Mouse (Mus musculus) midbrain, embryonic 16.5 days (tissue): ENCODE results near the gene Mrpl2. TPM values are rescaled to one million over a fixed set of nuclear protein-coding genes. Genes with fewer than 3 reads are reported as not detected.

Source experiments
- ATAC-seq: fragments of 200-750 bp; cut with Nextera tagmentation; 2 replicates; pipeline ENCODE4 v1.8.0; 2017; ENCODE audit warnings: moderate TSS enrichment
- H3K27ac ChIP-seq: fragments of 300-500 bp; sonication (generic); 2 replicates; pipeline ENCODE4 v1.5.1; 2014; ENCODE audit warnings: mild to moderate bottlenecking, low read length, mixed read lengths
- H3K27me3 ChIP-seq: fragments of 300-500 bp; sonication (generic); 2 replicates; pipeline ENCODE4 v1.6.1; 2014; ENCODE audit warnings: low read depth, low read length, mixed read lengths; ENCODE audit not compliant: control insufficient read depth, insufficient read depth
- H3K36me3 ChIP-seq: fragments of 300-500 bp; sonication (generic); 2 replicates; pipeline ENCODE4 v1.6.1; 2014; ENCODE audit warnings: mild to moderate bottlenecking, low read length, moderate library complexity, mixed read lengths; ENCODE audit not compliant: control insufficient read depth, insufficient read depth
- H3K4me1 ChIP-seq: fragments of 300-500 bp; sonication (generic); 2 replicates; pipeline ENCODE4 v1.6.1; 2014; ENCODE audit warnings: mild to moderate bottlenecking, low read length, mixed read lengths; ENCODE audit not compliant: control insufficient read depth, insufficient read depth
- H3K4me2 ChIP-seq: fragments of 300-500 bp; sonication (generic); 2 replicates; pipeline ENCODE4 v1.6.1; 2014; ENCODE audit warnings: mild to moderate bottlenecking, low read length, mixed read lengths
- H3K4me3 ChIP-seq: fragments of 300-500 bp; sonication (generic); 2 replicates; pipeline ENCODE4 v1.5.1; 2014; ENCODE audit warnings: low read depth, mild to moderate bottlenecking, low read length, moderate library complexity, mixed read lengths
- H3K9ac ChIP-seq: fragments of 300-500 bp; sonication (generic); 2 replicates; pipeline ENCODE4 v1.6.1; 2014; ENCODE audit warnings: low read depth, low read length, mixed read lengths
- H3K9me3 ChIP-seq: fragments of 300-500 bp; sonication (generic); replicated peaks from 2 replicates; pipeline ENCODE4 v1.6.1; 2014; ENCODE audit warnings: mild to moderate bottlenecking, low read length, mixed read lengths; ENCODE audit not compliant: control insufficient read depth, poor library complexity, severe bottlenecking
- WGBS: fragments of 180-500 bp; shearing (Covaris S2); extraction: QIAGEN DNeasy Blood & Tissue Kit; methylation state at CpG from one replicate; pipeline ENCODE4 v1.1.7; 2014; 5-methylcytosine and 5-hydroxymethylcytosine counted together
- polyA plus RNA-seq: library from polyadenylated mRNA; unstranded; fragments of >200 nt; fragmentation: Nextera tagmentation; extraction: Ambion mirVana; gene quantifications from 2 replicates; pipeline ENCODE4 v1.2.1, GENCODE M21; 2015

Mrpl2 gene
- polyA plus RNA-seq, result 58.9 and 60.8 TPM in 2 replicates

- peak; percentile 61 for ATAC-seq
- H3K36me3 ChIP-seq, result peaks cover 2% of the 10 kb centered on the region; the same call in 1 of the 2 replicates
- no peaks in the 10 kb centered on the region for H3K9me3 ChIP-seq
Measured at GRCm38 (mm10) chr17:46645561-46646321, at the start of gene Mrpl2, which contains the start of gene Klc4. TSS of gene Mrpl2 (plus strand) at chr17:46646229. TSS of gene Klc4 (minus strand) at chr17:46646022.

GRCm38 (mm10) chr17:46597956-46598355, 48.1 kb upstream of the Mrpl2 start:
- Histone ChIP-seq H3K9ac (no peak overlapping the region), H3K27me3 (no peaks in the 10 kb centered on the region), H3K9me3 (no peaks in the 10 kb centered on the region), H3K4me1 (no peaks in the 10 kb centered on the region), H3K36me3 (no peaks in the 10 kb centered on the region), H3K4me3 (no peak overlapping the region), H3K4me2 (no peak overlapping the region), H3K27ac (no peak overlapping the region)
- no peak for ATAC-seq
- WGBS, result 89% methylated on average over 11 of the region's 11 CpGs

More at GRCm38 (mm10) chr17:46645561-46646321, at the start of gene Mrpl2, which contains the start of gene Klc4:
- Histone ChIP-seq H3K27me3 (no peaks in the 10 kb centered on the region), H3K4me3 (peak within 1 kb of the TSS; percentile 71), H3K9ac (peak within 1 kb of the TSS; percentile 80), H3K4me2 (peak within 1 kb of the TSS; percentile 84), H3K4me1 (peaks cover 25% of the 10 kb centered on the region), H3K27ac (peak within 1 kb of the TSS; percentile 89)
- under 1% methylated on average over 53 of the region's 53 CpGs for WGBS

GRCm38 (mm10) chr17:46598963-46599362, 47.1 kb upstream of the Mrpl2 start:
- 86% methylated on average over 4 of the region's 4 CpGs for WGBS
- Histone ChIP-seq H3K36me3 (no peaks in the 10 kb centered on the region), H3K4me3 (no peak overlapping the region), H3K4me2 (no peak overlapping the region), H3K9me3 (no peaks in the 10 kb centered on the region), H3K27ac (no peak overlapping the region), H3K27me3 (no peaks in the 10 kb centered on the region), H3K4me1 (no peaks in the 10 kb centered on the region), H3K9ac (no peak overlapping the region)
- ATAC-seq, result no peak

GRCm38 (mm10) chr17:46600569-46600968, 45.5 kb upstream of the Mrpl2 start:
- WGBS, result 98% methylated on average over 2 of the region's 2 CpGs
- Histone ChIP-seq H3K4me1 (peaks cover 11% of the 10 kb centered on the region; the same call in 1 of the 2 replicates), H3K36me3 (no peaks in the 10 kb centered on the region), H3K4me2 (no peak overlapping the region), H3K9me3 (no peaks in the 10 kb centered on the region), H3K27ac (no peak overlapping the region), H3K27me3 (no peaks in the 10 kb centered on the region), H3K4me3 (no peak overlapping the region), H3K9ac (no peak overlapping the region)
- no peak for ATAC-seq

GRCm38 (mm10) chr17:46602212-46602611, 43.8 kb upstream of the Mrpl2 start:
- H3K4me2 ChIP-seq, result no peak overlapping the region
- WGBS, result 85% methylated on average over 9 of the region's 9 CpGs
- no peak overlapping the region for H3K9ac ChIP-seq
- no peak overlapping the region for H3K4me3 ChIP-seq
- no peaks in the 10 kb centered on the region for H3K27me3 ChIP-seq
- H3K4me1 ChIP-seq, result peaks cover 13% of the 10 kb centered on the region; the same call in 1 of the 2 replicates
- no peaks in the 10 kb centered on the region for H3K9me3 ChIP-seq
- H3K36me3 ChIP-seq, result no peaks in the 10 kb centered on the region
- no peak for ATAC-seq
- no peak overlapping the region for H3K27ac ChIP-seq

- H3K4me2 ChIP-seq, result no peak overlapping the region
- H3K27me3 ChIP-seq, result no peaks in the 10 kb centered on the region
- ATAC-seq, result no peak
- no peaks in the 10 kb centered on the region for H3K36me3 ChIP-seq
- peaks cover 13% of the 10 kb centered on the region; the same call in 1 of the 2 replicates for H3K4me1 ChIP-seq
- no peak overlapping the region for H3K27ac ChIP-seq
- no peak overlapping the region for H3K4me3 ChIP-seq
- H3K9me3 ChIP-seq, result no peaks in the 10 kb centered on the region
- H3K9ac ChIP-seq, result no peak overlapping the region
- WGBS, result 95% methylated on average over 4 of the region's 4 CpGs
Measured at GRCm38 (mm10) chr17:46603229-46603628, 42.8 kb upstream of the Mrpl2 start.

GRCm38 (mm10) chr17:46605126-46605525, 40.9 kb upstream of the Mrpl2 start:
- Histone ChIP-seq H3K9me3 (no peaks in the 10 kb centered on the region), H3K27ac (peak overlapping the region; percentile 47; the same call in 1 of the 2 replicates), H3K27me3 (no peaks in the 10 kb centered on the region), H3K9ac (peak overlapping the region; percentile 26; the same call in 1 of the 2 replicates), H3K36me3 (no peaks in the 10 kb centered on the region), H3K4me2 (no peak overlapping the region), H3K4me1 (peaks cover 13% of the 10 kb centered on the region; the same call in 1 of the 2 replicates), H3K4me3 (no peak overlapping the region)
- ATAC-seq, result no peak
- WGBS, result 42% methylated on average over 5 of the region's 5 CpGs

- Histone ChIP-seq H3K36me3 (no peaks in the 10 kb centered on the region), H3K9ac (no peak overlapping the region), H3K27me3 (no peaks in the 10 kb centered on the region), H3K4me3 (no peak overlapping the region), H3K4me2 (no peak overlapping the region), H3K4me1 (peaks cover 13% of the 10 kb centered on the region; the same call in 1 of the 2 replicates), H3K27ac (no peak overlapping the region), H3K9me3 (no peaks in the 10 kb centered on the region)
- WGBS, result 78% methylated on average over 12 of the region's 12 CpGs
- ATAC-seq, result no peak
Measured at GRCm38 (mm10) chr17:46605987-46606386, 40.0 kb upstream of the Mrpl2 start.
